Mouse (Mus musculus) midbrain, embryonic 14.5 days (tissue): ENCODE data around the gene Gja5. TPM values are rescaled to one million over a fixed set of nuclear protein-coding genes. Genes with fewer than 3 reads are reported as not detected.
"Not testable (repeated sequence)": the region's sequence is repeated elsewhere in the genome, so short reads cannot be mapped to it uniquely, and the experiment has no call there.

Experiments
- ATAC-seq: fragments of 200-750 bp; cut with Nextera tagmentation; 2 replicates; pipeline ENCODE4 v1.8.0; 2017; ENCODE audit warnings: moderate number of reproducible peaks, moderate library complexity; ENCODE audit not compliant: low FRiP score, low TSS enrichment
- DNase-seq: peaks from one replicate; pipeline ENCODE4 v3.0.0-alpha.2; 2015
- H3K27ac ChIP-seq: fragments of 300-500 bp; sonication (generic); replicated peaks from 2 replicates; pipeline ENCODE4 v1.5.1; 2014; ENCODE audit warnings: mild to moderate bottlenecking, low read depth, low read length, moderate library complexity
- H3K27me3 ChIP-seq: fragments of 300-500 bp; sonication (generic); 2 replicates; pipeline ENCODE4 v1.6.1; 2014; ENCODE audit warnings: low read length, control low read depth, mixed read lengths; ENCODE audit not compliant: control insufficient read depth, insufficient read depth
- H3K36me3 ChIP-seq: fragments of 300-500 bp; sonication (generic); 2 replicates; pipeline ENCODE4 v1.6.1; 2014; ENCODE audit warnings: low read length, control low read depth; ENCODE audit not compliant: control insufficient read depth, insufficient read depth
- H3K4me1 ChIP-seq: fragments of 300-500 bp; sonication (generic); 2 replicates; pipeline ENCODE4 v1.6.1; 2014; ENCODE audit warnings: mild to moderate bottlenecking, antibody characterized with exemption, low read length, control low read depth; ENCODE audit not compliant: control insufficient read depth, insufficient read depth
- H3K4me2 ChIP-seq: fragments of 300-500 bp; sonication (generic); 2 replicates; pipeline ENCODE4 v1.6.1; 2014; ENCODE audit warnings: mild to moderate bottlenecking, low read length, moderate library complexity
- H3K4me3 ChIP-seq: fragments of 300-500 bp; sonication (generic); replicated peaks from 2 replicates; pipeline ENCODE4 v1.5.1; 2014; ENCODE audit warnings: low read depth, low read length
- H3K9ac ChIP-seq: fragments of 300-500 bp; sonication (generic); replicated peaks from 2 replicates; pipeline ENCODE4 v1.6.1; 2014; ENCODE audit warnings: mild to moderate bottlenecking, low read length, moderate library complexity
- H3K9me3 ChIP-seq: fragments of 300-500 bp; sonication (generic); 2 replicates; pipeline ENCODE4 v1.6.1; 2016; ENCODE audit warnings: low read length, control low read depth, mixed read lengths; ENCODE audit not compliant: control insufficient read depth
- WGBS: fragments of 180-500 bp; shearing (Covaris S2); extraction: QIAGEN DNeasy Blood & Tissue Kit; methylation state at CpG from one replicate; pipeline ENCODE4 v1.1.7; 2014; 5-methylcytosine and 5-hydroxymethylcytosine counted together
- polyA plus RNA-seq: library from polyadenylated mRNA; unstranded; fragments of >200 nt; fragmentation: Nextera tagmentation; extraction: Ambion mirVana; gene quantifications from 2 replicates; pipeline ENCODE4 v1.2.1, GENCODE M21; 2014

Gja5 gene
- polyA plus RNA-seq, 1 experiment from 2014 or later, result 2.0 TPM

- Histone ChIP-seq H3K9ac (no peak overlapping the region), H3K27ac (no peak overlapping the region), H3K4me2 (no peak overlapping the region), H3K9me3 (no peaks in the 10 kb centered on the region), H3K4me1 (0 out of 2 replicates have a peak, but pooled peaks cover 3% of the 10 kb centered on the region), H3K4me3 (no peak overlapping the region), H3K27me3 (no peaks in the 10 kb centered on the region), H3K36me3 (no peaks in the 10 kb centered on the region)
- peak; percentile 11 for DNase-seq
- 56% methylated on average over 4 of the region's 4 CpGs for WGBS
- no peak for ATAC-seq
Measured at GRCm38 (mm10) chr3:97078436-97078835, 173.9 kb downstream of the Gja5 start.

- Histone ChIP-seq H3K9ac (no peak overlapping the region), H3K27ac (no peak overlapping the region), H3K27me3 (no peaks in the 10 kb centered on the region), H3K36me3 (no peaks in the 10 kb centered on the region), H3K4me2 (no peak overlapping the region), H3K9me3 (peaks cover 3% of the 10 kb centered on the region; the same call in 1 of the 2 replicates), H3K4me3 (no peak overlapping the region), H3K4me1 (no peaks in the 10 kb centered on the region)
- DNase-seq, result no peak
- 87% methylated on average over 5 of the region's 5 CpGs for WGBS
- ATAC-seq, result no peak
Measured at GRCm38 (mm10) chr3:97082156-97082555, 177.7 kb downstream of the Gja5 start.

GRCm38 (mm10) chr3:97087326-97087725 is 182.8 kb downstream of the Gja5 start:
- H3K9ac ChIP-seq, result no peak overlapping the region
- ATAC-seq (no peak), DNase-seq (peak; percentile 21)
- no peak overlapping the region for H3K4me2 ChIP-seq
- peaks cover 3% of the 10 kb centered on the region; the same call in 1 of the 2 replicates for H3K9me3 ChIP-seq
- no peaks in the 10 kb centered on the region for H3K36me3 ChIP-seq
- no peak overlapping the region for H3K4me3 ChIP-seq
- no peaks in the 10 kb centered on the region for H3K4me1 ChIP-seq
- no peak overlapping the region for H3K27ac ChIP-seq
- no peaks in the 10 kb centered on the region for H3K27me3 ChIP-seq
- 81% methylated on average over 4 of the region's 4 CpGs for whole genome bisulfite sequencing

GRCm38 (mm10) chr3:97088291-97088690 is 183.8 kb downstream of the Gja5 start:
- H3K4me2 ChIP-seq, DNase-seq, ATAC-seq, H3K4me3 ChIP-seq, H3K36me3 ChIP-seq, H3K27ac ChIP-seq, H3K27me3 ChIP-seq, H3K9me3 ChIP-seq, H3K9ac ChIP-seq, H3K4me1 ChIP-seq: not testable (repeated sequence)
- 74% methylated on average over 4 of the region's 4 CpGs for WGBS

GRCm38 (mm10) chr3:97091971-97092370 is 187.5 kb downstream of the Gja5 start:
- not testable (repeated sequence) for H3K4me3 ChIP-seq, H3K9ac ChIP-seq, H3K27me3 ChIP-seq, H3K27ac ChIP-seq, H3K4me2 ChIP-seq, H3K9me3 ChIP-seq, H3K36me3 ChIP-seq, H3K4me1 ChIP-seq, DNase-seq, ATAC-seq
- 94% methylated on average over 7 of the region's 7 CpGs for WGBS

GRCm38 (mm10) chr3:97096664-97097063 is 192.2 kb downstream of the Gja5 start:
- ATAC-seq, H3K36me3 ChIP-seq, H3K4me2 ChIP-seq, H3K4me3 ChIP-seq, H3K27me3 ChIP-seq, H3K9ac ChIP-seq, H3K27ac ChIP-seq, H3K9me3 ChIP-seq, DNase-seq: not testable (repeated sequence)
- 80% methylated on average over 4 of the region's 4 CpGs for WGBS
- H3K4me1 ChIP-seq, result peaks cover 13% of the 10 kb centered on the region

- Histone ChIP-seq H3K27me3 (no peaks in the 10 kb centered on the region), H3K4me3 (no peak overlapping the region), H3K9ac (no peak overlapping the region; the same call in 1 of the 2 replicates), H3K27ac (peak overlapping the region; percentile 79), H3K4me1 (peaks cover 13% of the 10 kb centered on the region), H3K9me3 (no peaks in the 10 kb centered on the region), H3K4me2 (peak overlapping the region; percentile 19; the same call in 1 of the 2 replicates), H3K36me3 (no peaks in the 10 kb centered on the region)
- ATAC-seq, result peak; percentile 68
- peak; percentile 74 for DNase-seq
- WGBS, result 46% methylated on average over 10 of the region's 10 CpGs
Measured at GRCm38 (mm10) chr3:97100784-97101641, 196.5 kb downstream of the Gja5 start.

GRCm38 (mm10) chr3:97103946-97104345 is 199.5 kb downstream of the Gja5 start:
- DNase-seq, H3K9me3 ChIP-seq, ATAC-seq, H3K36me3 ChIP-seq, H3K27ac ChIP-seq, H3K9ac ChIP-seq, H3K4me2 ChIP-seq, H3K27me3 ChIP-seq, H3K4me3 ChIP-seq: not testable (repeated sequence)
- WGBS, result 82% methylated on average over 2 of the region's 5 CpGs
- H3K4me1 ChIP-seq, result peaks cover 13% of the 10 kb centered on the region
